Mouse (Mus musculus) heart, adult 2 months (tissue): ENCODE data around the gene Car4.

ENCODE experiments used
- CTCF ChIP-seq: fragments of 200-600 bp; IDR thresholded peaks from 2 replicates; pipeline ENCODE4 v1.8.1; 2022; ENCODE audit warnings: antibody characterized with exemption, mild to moderate bottlenecking, moderate library complexity
- EP300 ChIP-seq: fragments of 200-500 bp; IDR thresholded peaks from 2 replicates; pipeline ENCODE4 v1.6.1; 2011; ENCODE audit warnings: low read depth, low read length, control low read depth; ENCODE audit not compliant: insufficient read depth
- POLR2A ChIP-seq: fragments of 200-500 bp; IDR thresholded peaks from 2 replicates; pipeline ENCODE4 v1.6.1; 2011; ENCODE audit warnings: mild to moderate bottlenecking, low read depth, low read length, control low read depth; ENCODE audit not compliant: insufficient read depth

GRCm38 (mm10) chr11:84919276-84919675 is 38.3 kb upstream of the Car4 start:
- TF ChIP-seq EP300, result no peak
- TF ChIP-seq CTCF, result peak; percentile 75
- no peak for TF ChIP-seq POLR2A
